Mouse (Mus musculus) forebrain, postnatal 0 days (tissue): ENCODE measurements around the gene Gm28308. TPM values are rescaled to one million over a fixed set of nuclear protein-coding genes. Genes with fewer than 3 reads are reported as not detected.

Experiments used
- ATAC-seq: fragments of 200-750 bp; cut with Nextera tagmentation; 2 replicates; pipeline ENCODE4 v1.8.0; 2017; ENCODE audit warnings: mild to moderate bottlenecking, moderate library complexity
- DNase-seq: peaks from one replicate; pipeline ENCODE4 v3.0.0-alpha.2; 2015
- H3K27ac ChIP-seq: fragments of 300-500 bp; sonication (generic); 2 replicates; pipeline ENCODE4 v1.5.1; 2014; ENCODE audit warnings: low read depth, mild to moderate bottlenecking, antibody characterized with exemption, low read length, moderate library complexity, mixed read lengths
- H3K27me3 ChIP-seq: fragments of 300-500 bp; sonication (generic); 2 replicates; pipeline ENCODE4 v1.6.1; 2014; ENCODE audit warnings: mild to moderate bottlenecking, low read length, mixed read lengths; ENCODE audit not compliant: insufficient read depth
- H3K36me3 ChIP-seq: fragments of 300-500 bp; sonication (generic); 2 replicates; pipeline ENCODE4 v1.6.1; 2014; ENCODE audit warnings: mild to moderate bottlenecking, moderate library complexity; ENCODE audit not compliant: insufficient read depth
- H3K4me1 ChIP-seq: fragments of 300-500 bp; sonication (generic); 2 replicates; pipeline ENCODE4 v1.6.1; 2014; ENCODE audit warnings: antibody characterized with exemption; ENCODE audit not compliant: insufficient read depth
- H3K4me2 ChIP-seq: fragments of 300-500 bp; sonication (generic); 2 replicates; pipeline ENCODE4 v1.6.1; 2014; ENCODE audit warnings: low read depth, mild to moderate bottlenecking, moderate library complexity
- H3K4me3 ChIP-seq: fragments of 300-500 bp; sonication (generic); 2 replicates; pipeline ENCODE4 v1.5.1; 2014; ENCODE audit warnings: low read depth, low read length, mixed read lengths
- H3K9ac ChIP-seq: fragments of 300-500 bp; sonication (generic); 2 replicates; pipeline ENCODE4 v1.6.1; 2014; ENCODE audit warnings: mild to moderate bottlenecking
- H3K9me3 ChIP-seq: fragments of 300-500 bp; sonication (generic); 2 replicates; pipeline ENCODE4 v1.6.1; 2016; ENCODE audit warnings: low read length
- CTCF ChIP-seq: sonication (generic); IDR thresholded peaks from 2 replicates; pipeline ENCODE4 v1.5.1; 2016; ENCODE audit warnings: antibody characterized with exemption, control low read depth, low read depth
- WGBS: fragments of 180-500 bp; shearing (Covaris S2); extraction: QIAGEN DNeasy Blood & Tissue Kit; methylation state at CpG from one replicate; pipeline ENCODE4 v1.1.7; 2014; 5-methylcytosine and 5-hydroxymethylcytosine counted together
- polyA plus RNA-seq: library from polyadenylated mRNA; unstranded; fragments of >200 nt; fragmentation: Nextera tagmentation; extraction: Ambion mirVana; gene quantifications from 2 replicates; pipeline ENCODE4 v1.2.1, GENCODE M21; 2015
- total RNA-seq: library from RNA; depleted of rRNA; stranded (reverse); fragments of >200 nt; gene quantifications from 2 replicates; pipeline ENCODE4 v1.2.3, GENCODE M21; 2014

Gm28308 gene
- total and polyA plus RNA-seq, 2 experiments from 2014 or later = not detected

GRCm38 (mm10) chr6:52166431-52167077, 46.6 kb downstream of the Gm28308 start:
- 2% methylated on average over 4 of the region's 4 CpGs for WGBS
- ATAC-seq = no peak
- Histone ChIP-seq H3K4me1 (no peaks in the 10 kb centered on the region), H3K9me3 (no peaks in the 10 kb centered on the region), H3K27me3 (peaks cover 91% of the 10 kb centered on the region), H3K4me2 (no peak overlapping the region), H3K36me3 (no peaks in the 10 kb centered on the region), H3K9ac (no peak overlapping the region), H3K4me3 (no peak overlapping the region), H3K27ac (no peak overlapping the region)
- TF ChIP-seq CTCF = no peak
- peak; percentile 15 for DNase-seq

- Histone ChIP-seq H3K36me3 (no peaks in the 10 kb centered on the region), H3K9ac (no peak overlapping the region), H3K4me1 (no peaks in the 10 kb centered on the region), H3K4me3 (no peak overlapping the region), H3K27ac (no peak overlapping the region), H3K27me3 (peaks cover 89% of the 10 kb centered on the region), H3K4me2 (no peak overlapping the region), H3K9me3 (no peaks in the 10 kb centered on the region)
- 1% methylated on average over 28 of the region's 28 CpGs for WGBS
- ATAC-seq (no peak), DNase-seq (peak; percentile 1)
- TF ChIP-seq CTCF = no peak
Observed at GRCm38 (mm10) chr6:52165441-52166370, 47.4 kb downstream of the Gm28308 start.

- no peaks in the 10 kb centered on the region for H3K4me1 ChIP-seq
- ATAC-seq = no peak
- no peaks in the 10 kb centered on the region for H3K9me3 ChIP-seq
- DNase-seq = peak; percentile 18
- no peak within 1 kb of the TSS for H3K9ac ChIP-seq
- under 1% methylated on average over 25 of the region's 25 CpGs for WGBS
- H3K27me3 ChIP-seq = peaks cover 88% of the 10 kb centered on the region
- no peak within 1 kb of the TSS for H3K4me2 ChIP-seq
- H3K27ac ChIP-seq = no peak within 1 kb of the TSS
- no peaks in the 10 kb centered on the region for H3K36me3 ChIP-seq
- TF ChIP-seq CTCF = no peak
- no peak within 1 kb of the TSS for H3K4me3 ChIP-seq
Observed at GRCm38 (mm10) chr6:52164626-52165440, 48.3 kb downstream of the Gm28308 start, which contains the start of gene Hoxa2. Gene Hoxa2, minus strand, starts transcription at chr6:52164831.

GRCm38 (mm10) chr6:52164051-52164625, 49.0 kb downstream of the Gm28308 start:
- H3K27ac ChIP-seq = no peak overlapping the region
- no peak overlapping the region for H3K9ac ChIP-seq
- 5% methylated on average over 37 of the region's 39 CpGs for WGBS
- H3K27me3 ChIP-seq = peaks cover 90% of the 10 kb centered on the region
- H3K4me2 ChIP-seq = no peak overlapping the region
- no peak overlapping the region for H3K4me3 ChIP-seq
- H3K9me3 ChIP-seq = no peaks in the 10 kb centered on the region
- no peaks in the 10 kb centered on the region for H3K4me1 ChIP-seq
- TF ChIP-seq CTCF = no peak
- DNase-seq = no peak
- no peak for ATAC-seq
- no peaks in the 10 kb centered on the region for H3K36me3 ChIP-seq

- no peaks in the 10 kb centered on the region for H3K9me3 ChIP-seq
- WGBS = 2% methylated on average over 17 of the region's 17 CpGs
- no peak overlapping the region for H3K4me2 ChIP-seq
- no peaks in the 10 kb centered on the region; the same call in 1 of the 2 replicates for H3K4me1 ChIP-seq
- H3K4me3 ChIP-seq = no peak overlapping the region
- no peak for TF ChIP-seq CTCF
- DNase-seq (peak; percentile 19), ATAC-seq (no peak)
- H3K9ac ChIP-seq = no peak overlapping the region
- peaks cover 91% of the 10 kb centered on the region for H3K27me3 ChIP-seq
- H3K36me3 ChIP-seq = no peaks in the 10 kb centered on the region
- H3K27ac ChIP-seq = no peak overlapping the region
Observed at GRCm38 (mm10) chr6:52163366-52164031, 49.6 kb downstream of the Gm28308 start.
